ENCODE assay signal across 23 mouse cellular contexts in the genomic region with DNA sequence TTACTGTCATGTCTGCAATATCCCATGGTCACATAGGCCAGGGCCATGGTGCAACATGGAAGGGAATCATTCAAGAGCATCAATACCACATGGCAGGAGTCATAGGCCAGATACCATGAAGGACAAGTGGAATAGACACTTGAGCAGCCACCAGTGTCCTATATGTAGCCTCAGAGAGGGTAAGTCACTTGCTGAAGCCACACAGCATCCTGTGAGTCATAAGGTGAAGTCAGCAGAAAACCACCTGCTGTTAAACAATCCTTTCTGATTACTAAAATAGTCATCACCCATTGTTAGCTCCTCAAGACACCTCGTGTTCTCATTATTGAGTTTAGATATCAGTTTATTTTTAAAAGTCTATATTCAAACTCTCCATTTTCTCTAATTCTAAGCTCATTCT.
"Had no signal": no experiment of that assay in that cellular context is flagged by ENCODE, and none has a peak within 500 bp of the region (broad histone marks: within the 10 kb centered on the region; RNA-seq: fewer than 3 reads in every experiment).

No protein-coding gene starts in this region.

- DNase-seq: kidney, postnatal 25 days; layer of hippocampus, adult 9-11 months; liver; lung, adult 18-20 months; lung, postnatal 10 days; lung, postnatal 36 days; midbrain, embryonic 14.5 days; right cerebral cortex, adult 18-20 months; right cerebral cortex, postnatal 14 days; right cerebral cortex, postnatal 4 days; thymus, adult 2 months; thymus, postnatal 14 days; thymus, postnatal 4 days had no signal

- H3K36me3 ChIP-seq: limb, embryonic 10.5 days; limb, embryonic 13.5 days; liver, embryonic 12.5 days; liver, embryonic 15.5 days; lung, embryonic 15.5 days; midbrain, embryonic 10.5 days had no signal

- H3K27me3 ChIP-seq: limb, embryonic 13.5 days; liver, embryonic 12.5 days; liver, embryonic 15.5 days; lung, embryonic 15.5 days had no signal

- H3K4me2 ChIP-seq: limb, embryonic 13.5 days; liver, embryonic 12.5 days; liver, embryonic 15.5 days; lung, embryonic 15.5 days had no signal

- H3K9me3 ChIP-seq: limb, embryonic 10.5 days; limb, embryonic 13.5 days; liver, embryonic 12.5 days; liver, embryonic 15.5 days; lung, embryonic 15.5 days; midbrain, embryonic 10.5 days had no signal

- ATAC-seq: liver, embryonic 12.5 days had no signal

- H3K9ac ChIP-seq: limb, embryonic 13.5 days; liver, embryonic 12.5 days; liver, embryonic 15.5 days; lung, embryonic 15.5 days had no signal

- H3K4me3 ChIP-seq: layer of hippocampus, adult 2 months; limb, embryonic 10.5 days; limb, embryonic 13.5 days; liver, embryonic 12.5 days; liver, embryonic 15.5 days; lung, embryonic 15.5 days; megakaryocyte, embryonic 14.5 days; midbrain, embryonic 10.5 days had no signal

- H3K4me1 ChIP-seq: liver, embryonic 12.5 days; liver, embryonic 15.5 days; lung, embryonic 15.5 days; megakaryocyte, embryonic 14.5 days had no signal

- H3K27ac ChIP-seq: kidney, postnatal 0 days; layer of hippocampus, adult 2 months; limb, embryonic 10.5 days; limb, embryonic 13.5 days; liver, embryonic 12.5 days; liver, embryonic 15.5 days; lung, embryonic 15.5 days; midbrain, embryonic 10.5 days; stomach, postnatal 0 days had no signal
